Mouse (Mus musculus) intestine, postnatal 0 days (tissue): ENCODE data around the gene P4ha3. TPM values are rescaled to one million over a fixed set of nuclear protein-coding genes. Genes with fewer than 3 reads are reported as not detected.
"Not testable (repeated sequence)": the region's sequence is repeated elsewhere in the genome, so short reads cannot be mapped to it uniquely, and the experiment has no call there.

Experiments used
- ATAC-seq: fragments of 200-750 bp; cut with Nextera tagmentation; 2 replicates; pipeline ENCODE4 v1.8.0; 2017; ENCODE audit warnings: mild to moderate bottlenecking, moderate TSS enrichment, moderate library complexity
- H3K27ac ChIP-seq: fragments of 300-500 bp; sonication (generic); 2 replicates; pipeline ENCODE4 v1.5.1; 2014; ENCODE audit warnings: mild to moderate bottlenecking, low read depth, low read length, moderate library complexity
- H3K27me3 ChIP-seq: fragments of 300-500 bp; sonication (generic); replicated peaks from 2 replicates; pipeline ENCODE4 v1.6.1; 2014; ENCODE audit warnings: low read length, mixed read lengths; ENCODE audit not compliant: control insufficient read depth, insufficient read depth
- H3K36me3 ChIP-seq: fragments of 300-500 bp; sonication (generic); 2 replicates; pipeline ENCODE4 v1.6.1; 2014; ENCODE audit warnings: mild to moderate bottlenecking, moderate library complexity; ENCODE audit not compliant: control insufficient read depth, insufficient read depth
- H3K4me1 ChIP-seq: fragments of 300-500 bp; sonication (generic); replicated peaks from 2 replicates; pipeline ENCODE4 v1.6.1; 2014; ENCODE audit warnings: antibody characterized with exemption, low read length, mixed read lengths; ENCODE audit not compliant: control insufficient read depth, insufficient read depth
- H3K4me2 ChIP-seq: fragments of 300-500 bp; sonication (generic); replicated peaks from 2 replicates; pipeline ENCODE4 v1.6.1; 2014; ENCODE audit warnings: low read depth, mild to moderate bottlenecking, moderate library complexity
- H3K4me3 ChIP-seq: fragments of 300-500 bp; sonication (generic); 2 replicates; pipeline ENCODE4 v1.5.1; 2014; ENCODE audit warnings: low read depth, low read length
- H3K9ac ChIP-seq: fragments of 300-500 bp; sonication (generic); 2 replicates; pipeline ENCODE4 v1.6.1; 2014; ENCODE audit warnings: mild to moderate bottlenecking, low read depth, low read length
- H3K9me3 ChIP-seq: fragments of 300-500 bp; sonication (generic); 2 replicates; pipeline ENCODE4 v1.6.1; 2016; ENCODE audit warnings: mixed run types; ENCODE audit not compliant: control insufficient read depth
- CTCF ChIP-seq: sonication (generic); IDR thresholded peaks from 2 replicates; pipeline ENCODE4 v1.5.1; 2016; ENCODE audit warnings: low read depth, mild to moderate bottlenecking, control low read depth, antibody characterized with exemption, moderate library complexity
- WGBS: fragments of 180-500 bp; shearing (Covaris S2); extraction: QIAGEN DNeasy Blood & Tissue Kit; methylation state at CpG from one replicate; pipeline ENCODE4 v1.1.7; 2014; 5-methylcytosine and 5-hydroxymethylcytosine counted together
- polyA plus RNA-seq: library from polyadenylated mRNA; unstranded; fragments of >200 nt; fragmentation: Nextera tagmentation; extraction: Ambion mirVana; gene quantifications from 2 replicates; pipeline ENCODE4 v1.2.1, GENCODE M21; 2015

Gene P4ha3
- polyA plus RNA-seq, 1 experiment from 2014 or later: 1.6 TPM

DNA sequence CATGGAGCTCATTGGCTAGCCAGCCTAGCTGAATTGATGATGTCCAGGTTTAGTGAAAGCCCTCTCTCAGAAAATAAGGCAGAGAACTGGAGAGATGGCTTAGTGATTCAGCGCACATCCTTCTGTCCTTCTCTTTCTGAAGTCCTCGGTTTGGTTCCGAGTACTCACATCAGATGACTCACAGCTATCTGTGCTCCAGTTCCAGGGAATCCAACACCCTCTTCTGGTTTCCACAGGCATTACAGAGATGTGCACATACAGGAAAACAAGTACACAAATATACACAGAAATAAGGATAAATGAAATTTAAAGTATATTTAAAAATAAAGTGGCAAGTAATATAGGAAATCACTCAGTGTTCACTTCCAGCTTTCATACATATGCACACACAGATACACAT, 23.0 kb upstream of the P4ha3 start:
- no peaks in the 10 kb centered on the region for H3K9me3 ChIP-seq
- no peak for TF ChIP-seq CTCF
- no peak overlapping the region for H3K4me3 ChIP-seq
- WGBS: 79% methylated on average over 3 of the region's 3 CpGs
- no peak overlapping the region for H3K9ac ChIP-seq
- no peak overlapping the region for H3K4me2 ChIP-seq
- H3K27me3 ChIP-seq: no peaks in the 10 kb centered on the region
- H3K36me3 ChIP-seq: peaks cover 6% of the 10 kb centered on the region; the same call in 1 of the 2 replicates
- ATAC-seq: no peak
- H3K4me1 ChIP-seq: no peaks in the 10 kb centered on the region
- no peak overlapping the region for H3K27ac ChIP-seq

DNA sequence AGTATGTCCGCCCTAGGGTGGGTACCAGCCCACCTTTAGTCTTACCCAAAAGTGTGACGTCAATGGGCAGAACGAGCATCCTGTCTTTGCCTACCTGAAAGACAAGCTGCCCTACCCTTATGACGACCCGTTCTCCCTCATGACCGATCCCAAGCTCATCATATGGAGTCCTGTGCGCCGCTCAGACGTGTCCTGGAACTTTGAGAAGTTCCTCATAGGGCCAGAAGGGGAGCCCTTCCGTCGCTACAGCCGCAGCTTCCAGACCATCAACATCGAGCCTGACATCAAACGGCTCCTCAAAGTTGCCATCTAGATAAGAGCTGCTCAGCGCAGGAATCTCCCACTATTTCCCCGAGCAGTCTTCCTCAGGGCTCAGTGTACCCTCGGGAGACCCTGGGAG, 20.4 kb upstream of the P4ha3 start:
- not testable (repeated sequence) for H3K9me3 ChIP-seq, H3K27ac ChIP-seq, H3K4me3 ChIP-seq, H3K36me3 ChIP-seq, H3K9ac ChIP-seq, H3K4me2 ChIP-seq, ATAC-seq, H3K27me3 ChIP-seq, H3K4me1 ChIP-seq
- 52% methylated on average over 17 of the region's 17 CpGs for WGBS
- peak; percentile 28; the same call in 1 of the 2 replicates for TF ChIP-seq CTCF

DNA sequence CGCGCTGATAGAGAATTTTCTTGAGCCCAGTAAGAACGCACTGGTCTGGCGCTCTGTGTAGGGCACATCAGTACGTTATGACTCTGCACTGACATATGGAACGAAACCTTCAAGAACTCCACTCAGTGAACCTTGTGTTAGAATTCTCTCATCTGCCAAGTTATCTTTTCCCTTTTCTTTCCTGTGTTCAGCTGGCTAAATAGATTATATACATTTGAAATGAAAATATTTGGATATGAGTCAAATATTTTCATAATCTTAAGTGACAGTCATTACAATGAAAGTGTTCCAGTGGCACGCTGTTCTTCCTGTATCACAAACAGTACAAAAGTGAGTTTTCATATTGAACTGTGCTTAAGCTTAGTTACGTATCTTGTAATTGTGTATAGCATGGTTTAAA, 13.0 kb upstream of the P4ha3 start:
- Histone ChIP-seq H3K4me2 (no peak overlapping the region), H3K36me3 (no peaks in the 10 kb centered on the region), H3K9ac (no peak overlapping the region), H3K9me3 (no peaks in the 10 kb centered on the region), H3K4me3 (no peak overlapping the region), H3K27me3 (no peaks in the 10 kb centered on the region), H3K27ac (no peak overlapping the region), H3K4me1 (no peaks in the 10 kb centered on the region)
- ATAC-seq: no peak
- no peak for TF ChIP-seq CTCF
- WGBS: 89% methylated on average over 8 of the region's 8 CpGs

DNA sequence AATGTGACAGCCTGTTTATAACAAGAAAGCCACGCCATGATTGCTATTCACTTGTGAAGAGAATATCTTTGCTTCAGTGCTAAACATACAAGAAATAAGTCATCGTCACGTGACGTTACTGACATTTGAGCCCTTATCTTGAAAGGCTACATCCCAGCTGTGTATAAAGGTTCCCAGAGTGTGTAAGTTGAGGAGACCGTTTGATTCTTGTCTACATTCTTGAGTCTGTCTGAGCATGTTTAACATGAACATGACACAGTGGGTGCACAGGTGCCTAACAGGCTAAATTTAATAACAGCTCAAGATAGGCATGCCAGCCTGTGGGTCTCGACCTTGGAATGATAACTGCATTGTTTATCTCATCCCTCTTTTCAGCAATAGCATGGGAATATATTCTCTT, 10.8 kb upstream of the P4ha3 start:
- no peak overlapping the region for H3K27ac ChIP-seq
- H3K9me3 ChIP-seq: no peaks in the 10 kb centered on the region
- TF ChIP-seq CTCF: no peak
- no peaks in the 10 kb centered on the region for H3K36me3 ChIP-seq
- no peaks in the 10 kb centered on the region for H3K27me3 ChIP-seq
- ATAC-seq: no peak
- H3K4me2 ChIP-seq: no peak overlapping the region
- H3K4me1 ChIP-seq: no peaks in the 10 kb centered on the region
- no peak overlapping the region for H3K4me3 ChIP-seq
- WGBS: 61% methylated on average over 6 of the region's 6 CpGs
- H3K9ac ChIP-seq: no peak overlapping the region

DNA sequence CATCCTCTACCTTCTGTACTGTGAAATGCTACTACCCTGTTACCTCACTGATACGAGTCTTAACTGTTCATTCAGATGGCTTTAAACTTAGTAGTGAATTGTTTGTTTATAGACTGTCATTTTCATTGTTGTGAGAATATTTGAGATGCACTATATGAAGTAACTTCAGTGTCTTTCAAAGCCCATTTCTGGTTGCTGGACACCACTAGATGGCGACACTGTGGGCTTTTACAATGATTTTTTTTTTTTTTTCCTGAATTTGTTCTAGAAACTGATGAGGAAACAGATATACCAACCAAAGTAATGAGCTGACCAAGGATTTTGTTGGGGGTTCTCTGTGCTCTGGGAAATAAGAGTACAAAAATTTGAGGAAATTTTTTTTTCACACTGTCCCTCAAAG, 8.9 kb upstream of the P4ha3 start:
- peak; percentile 68 for TF ChIP-seq CTCF
- 61% methylated on average over 2 of the region's 2 CpGs for WGBS
- Histone ChIP-seq H3K4me2 (no peak overlapping the region), H3K36me3 (no peaks in the 10 kb centered on the region), H3K27ac (no peak overlapping the region), H3K9me3 (no peaks in the 10 kb centered on the region), H3K4me1 (no peaks in the 10 kb centered on the region), H3K4me3 (no peak overlapping the region), H3K9ac (no peak overlapping the region), H3K27me3 (no peaks in the 10 kb centered on the region)
- no peak for ATAC-seq

DNA sequence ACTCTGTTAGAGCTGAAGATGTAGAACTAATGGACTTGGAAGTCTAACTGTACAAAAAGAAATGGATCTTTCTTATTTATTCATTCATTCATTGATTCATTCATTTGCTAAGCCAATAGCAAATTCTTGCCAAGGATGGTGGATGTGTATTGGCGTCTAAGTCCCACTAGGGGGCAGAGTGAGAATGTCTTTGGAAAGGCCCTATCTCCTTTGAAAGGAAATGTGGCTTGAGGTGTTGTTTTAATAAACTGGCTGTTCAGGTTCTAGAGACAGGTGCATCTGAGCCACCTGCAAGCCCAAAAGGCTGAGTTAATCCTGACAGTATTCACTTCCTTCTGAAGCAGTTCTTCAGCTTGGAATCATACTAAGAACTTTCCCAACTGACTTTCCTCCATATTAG, 5.5 kb upstream of the P4ha3 start:
- WGBS: 0% methylated on average over 1 of the region's 1 CpGs
- H3K4me1 ChIP-seq: no peaks in the 10 kb centered on the region
- no peaks in the 10 kb centered on the region for H3K36me3 ChIP-seq
- no peak overlapping the region for H3K9ac ChIP-seq
- H3K9me3 ChIP-seq: no peaks in the 10 kb centered on the region
- H3K27me3 ChIP-seq: peaks cover 8% of the 10 kb centered on the region
- ATAC-seq: no peak
- H3K4me3 ChIP-seq: no peak overlapping the region
- H3K4me2 ChIP-seq: no peak overlapping the region
- no peak overlapping the region for H3K27ac ChIP-seq
- peak; percentile 94 for TF ChIP-seq CTCF

DNA sequence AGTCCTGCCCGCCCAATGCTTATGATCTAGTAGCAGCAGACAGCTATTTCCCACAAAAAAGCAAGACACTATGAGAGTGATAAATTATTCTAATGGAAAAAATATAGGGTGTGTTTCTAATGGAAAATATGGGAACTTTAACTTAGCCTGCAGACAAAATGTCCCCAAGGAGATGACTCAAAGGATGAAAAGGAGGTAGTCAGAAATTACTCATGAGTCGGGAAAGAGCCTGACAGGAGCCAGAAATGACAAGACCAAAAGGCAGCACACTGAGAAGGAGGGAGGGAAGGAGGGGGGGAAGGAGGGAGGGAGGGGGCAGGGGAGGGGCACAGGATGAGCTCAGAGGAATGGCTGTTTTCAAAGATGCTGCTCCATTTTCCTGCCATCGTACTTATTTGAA, 3.7 kb upstream of the P4ha3 start:
- no peaks in the 10 kb centered on the region for H3K4me1 ChIP-seq
- no peak overlapping the region for H3K9ac ChIP-seq
- no peaks in the 10 kb centered on the region for H3K9me3 ChIP-seq
- H3K4me2 ChIP-seq: no peak overlapping the region
- 77% methylated on average over 3 of the region's 3 CpGs for WGBS
- no peak overlapping the region for H3K4me3 ChIP-seq
- no peak for TF ChIP-seq CTCF
- no peak overlapping the region for H3K27ac ChIP-seq
- peaks cover 17% of the 10 kb centered on the region for H3K27me3 ChIP-seq
- ATAC-seq: no peak
- no peaks in the 10 kb centered on the region for H3K36me3 ChIP-seq
